Mouse (Mus musculus) urinary bladder, postnatal 4 days (tissue): ENCODE results near the gene Gm10717.
"Not testable (repeated sequence)": the region's sequence is repeated elsewhere in the genome, so short reads cannot be mapped to it uniquely, and the experiment has no call there.

ENCODE experiments used
- DNase-seq, 2 experiments: peaks; one replicate each; pipeline ENCODE4 v3.0.0; 2021 to 2022; ENCODE audit warnings: low spot score in 2 of 2

Gene Gm10717

DNA sequence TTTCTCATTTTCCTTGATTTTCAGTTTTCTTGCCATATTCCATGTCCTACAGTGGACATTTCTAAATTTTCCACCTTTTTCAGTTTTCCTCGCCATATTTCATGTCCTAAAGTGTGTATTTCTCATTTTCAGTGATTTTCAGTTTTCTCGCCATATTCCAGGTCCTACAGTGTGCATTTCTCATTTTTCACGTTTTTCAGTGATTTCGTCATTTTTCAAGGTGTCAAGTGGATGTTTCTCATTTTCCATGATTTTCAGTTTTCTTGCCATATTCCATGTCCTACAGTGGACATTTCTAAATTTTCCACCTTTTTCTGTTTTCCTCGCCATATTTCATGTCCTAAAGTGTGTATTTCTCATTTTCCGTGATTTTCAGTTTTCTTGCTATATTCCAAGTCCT, 436 bp downstream of the Gm10717 start:
- peak; percentile 91 to 95 for DNase-seq

DNA sequence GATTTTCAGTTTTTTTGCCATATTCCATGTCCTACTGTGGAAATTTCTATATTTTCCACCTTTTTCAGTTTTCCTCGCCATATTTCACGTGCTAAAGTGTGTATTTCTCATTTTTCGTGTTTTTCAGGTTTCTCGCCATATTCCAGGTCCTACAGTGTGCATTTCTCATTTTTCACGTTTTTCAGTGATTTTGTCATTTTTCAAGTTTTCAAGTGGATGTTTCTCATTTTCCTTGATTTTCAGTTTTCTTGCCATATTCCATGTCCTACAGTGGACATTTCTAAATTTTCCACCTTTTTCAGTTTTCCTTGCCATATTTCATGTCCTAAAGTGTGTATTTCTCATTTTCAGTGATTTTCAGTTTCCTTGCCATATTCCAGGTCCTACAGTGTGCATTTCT, 919 bp downstream of the Gm10717 start:
- DNase-seq = not testable (repeated sequence)

DNA sequence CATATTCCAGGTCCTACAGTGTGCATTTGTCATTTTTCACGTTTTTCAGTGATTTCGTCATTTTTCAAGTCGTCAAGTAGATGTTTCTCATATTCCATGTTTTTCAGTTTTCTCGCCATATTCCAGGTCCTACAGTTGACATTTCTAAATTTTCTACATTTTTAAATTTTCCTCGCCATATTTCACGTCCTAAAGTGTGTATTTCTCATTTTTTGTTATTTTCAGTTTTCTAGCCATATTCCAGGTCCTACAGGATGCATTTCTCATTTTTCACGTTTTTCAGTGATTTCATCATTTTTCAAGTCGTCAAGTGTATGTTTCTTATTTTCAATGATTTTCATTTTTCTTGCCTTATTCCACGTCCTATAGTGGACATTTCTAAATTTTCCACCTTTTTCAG, 1.5 kb downstream of the Gm10717 start:
- not testable (repeated sequence) for DNase-seq

DNA sequence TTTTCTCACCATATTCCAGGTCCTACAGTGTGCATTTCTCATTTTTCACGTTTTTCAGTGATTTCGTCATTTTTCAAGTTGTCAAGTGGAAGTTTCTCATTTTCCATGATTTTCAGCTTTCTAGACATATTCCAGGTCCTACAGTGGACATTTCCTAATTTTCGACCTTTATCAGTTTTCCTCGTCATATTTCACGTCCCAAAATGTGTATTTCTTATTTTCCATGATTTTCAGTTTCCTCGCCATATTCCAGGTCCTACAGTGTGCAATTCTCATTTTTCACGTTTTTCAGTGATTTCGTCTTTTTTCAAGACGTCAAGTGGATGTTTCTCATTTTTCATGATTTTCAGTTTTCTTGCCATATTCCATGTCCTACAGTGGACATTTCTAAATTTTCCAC, 2.0 kb downstream of the Gm10717 start:
- not testable (repeated sequence) for DNase-seq

DNA sequence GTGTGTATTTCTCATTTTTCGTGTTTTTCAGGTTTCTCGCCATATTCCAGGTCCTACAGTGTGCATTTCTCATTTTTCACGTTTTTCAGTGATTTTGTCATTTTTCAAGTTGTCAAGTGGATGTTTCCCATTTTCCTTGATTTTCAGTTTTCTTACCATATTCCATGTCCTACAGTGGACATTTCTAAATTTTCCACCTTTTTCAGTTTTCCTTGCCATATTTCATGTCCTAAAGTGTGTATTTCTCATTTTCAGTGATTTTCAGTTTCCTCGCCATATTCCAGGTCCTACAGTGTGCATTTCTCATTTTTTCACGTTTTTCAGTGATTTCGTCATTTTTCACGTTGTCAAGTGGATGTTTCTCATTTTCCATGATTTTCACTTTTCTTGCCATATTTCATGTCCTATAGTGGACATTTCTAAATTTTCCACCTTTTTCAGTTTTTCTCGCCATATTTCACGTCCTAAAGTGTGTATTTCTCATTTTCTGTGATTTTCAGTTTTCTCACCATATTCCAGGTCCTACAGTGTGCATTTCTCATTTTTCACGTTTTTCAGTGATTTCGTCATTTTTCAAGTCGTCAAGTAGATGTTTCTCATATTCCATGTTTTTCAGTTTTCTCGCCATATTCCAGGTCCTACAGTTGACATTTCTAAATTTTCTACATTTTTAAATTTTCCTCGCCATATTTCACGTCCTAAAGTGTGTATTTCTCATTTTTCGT, 4.2 kb downstream of the Gm10717 start:
- DNase-seq = peak; percentile 67 to 74

DNA sequence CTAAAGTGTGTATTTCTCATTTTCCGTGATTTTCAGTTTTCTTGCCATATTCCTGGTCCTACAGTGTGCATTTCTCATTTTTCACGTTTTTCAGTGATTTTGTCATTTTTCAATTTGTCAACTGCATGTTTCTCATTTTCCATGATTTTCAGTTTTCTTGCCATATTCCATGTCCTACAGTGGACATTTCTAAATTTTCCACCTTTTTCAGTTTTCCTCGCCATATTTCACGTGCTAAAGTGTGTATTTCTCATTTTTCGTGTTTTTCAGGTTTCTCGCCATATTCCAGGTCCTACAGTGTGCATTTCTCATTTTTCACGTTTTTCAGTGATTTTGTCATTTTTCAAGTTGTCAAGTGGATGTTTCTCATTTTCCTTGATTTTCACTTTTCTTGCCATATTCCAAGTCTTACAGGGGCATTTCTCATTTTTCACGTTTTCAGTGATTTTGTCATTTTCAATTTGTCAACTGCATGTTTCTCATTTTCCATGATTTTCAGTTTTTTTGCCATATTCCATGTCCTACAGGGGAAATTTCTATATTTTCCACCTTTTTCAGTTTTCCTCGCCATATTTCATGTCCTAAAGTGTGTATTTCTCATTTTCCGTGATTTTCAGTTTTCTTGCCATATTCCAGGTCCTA, 5.6 kb downstream of the Gm10717 start:
- not testable (repeated sequence) for DNase-seq

DNA sequence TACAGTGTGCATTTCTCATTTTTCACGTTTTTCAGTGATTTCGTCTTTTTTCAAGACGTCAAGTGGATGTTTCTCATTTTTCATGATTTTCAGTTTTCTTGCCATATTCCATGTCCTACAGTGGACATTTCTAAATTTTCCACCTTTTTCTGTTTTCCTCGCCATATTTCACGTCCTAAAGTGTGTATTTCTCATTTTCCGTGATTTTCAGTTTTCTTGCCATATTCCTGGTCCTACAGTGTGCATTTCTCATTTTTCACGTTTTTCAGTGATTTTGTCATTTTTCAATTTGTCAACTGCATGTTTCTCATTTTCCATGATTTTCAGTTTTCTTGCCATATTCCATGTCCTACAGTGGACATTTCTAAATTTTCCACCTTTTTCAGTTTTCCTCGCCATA, 9.1 kb downstream of the Gm10717 start, which contains the start of gene Gm17535:
Gene Gm17535, plus strand, starts transcription at position 301 of the 400 bp plus-strand sequence.
- not testable (repeated sequence) for DNase-seq

DNA sequence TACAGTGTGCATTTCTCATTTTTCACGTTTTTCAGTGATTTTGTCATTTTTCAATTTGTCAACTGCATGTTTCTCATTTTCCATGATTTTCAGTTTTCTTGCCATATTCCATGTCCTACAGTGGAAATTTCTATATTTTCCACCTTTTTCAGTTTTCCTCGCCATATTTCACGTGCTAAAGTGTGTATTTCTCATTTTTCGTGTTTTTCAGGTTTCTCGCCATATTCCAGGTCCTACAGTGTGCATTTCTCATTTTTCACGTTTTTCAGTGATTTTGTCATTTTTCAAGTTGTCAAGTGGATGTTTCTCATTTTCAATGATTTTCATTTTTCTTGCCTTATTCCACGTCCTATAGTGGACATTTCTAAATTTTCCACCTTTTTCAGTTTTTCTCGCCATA, 11.4 kb downstream of the Gm10717 start, which contains the start of gene Gm10715:
Gene Gm10715, plus strand, starts transcription at position 301 of the 400 bp plus-strand sequence.
- not testable (repeated sequence) for DNase-seq

DNA sequence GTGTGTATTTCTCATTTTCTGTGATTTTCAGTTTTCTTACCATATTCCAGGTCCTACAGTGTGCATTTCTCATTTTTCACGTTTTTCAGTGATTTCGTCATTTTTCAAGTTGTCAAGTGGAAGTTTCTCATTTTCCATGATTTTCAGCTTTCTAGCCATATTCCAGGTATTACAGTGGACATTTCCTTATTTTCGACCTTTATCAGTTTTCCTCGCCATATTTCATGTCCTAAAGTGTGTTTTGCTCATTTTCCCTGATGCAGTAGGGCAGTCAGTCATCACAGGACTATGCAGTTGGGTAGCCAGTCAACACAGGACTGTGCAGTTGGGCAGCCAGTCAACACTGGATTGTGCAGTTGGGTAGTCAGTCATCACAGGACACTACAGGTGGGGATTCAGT, 12.9 kb downstream of the Gm10717 start:
- not testable (repeated sequence) for DNase-seq
